22 mouse cellular contexts compared by ENCODE assay signal in the genomic region with DNA sequence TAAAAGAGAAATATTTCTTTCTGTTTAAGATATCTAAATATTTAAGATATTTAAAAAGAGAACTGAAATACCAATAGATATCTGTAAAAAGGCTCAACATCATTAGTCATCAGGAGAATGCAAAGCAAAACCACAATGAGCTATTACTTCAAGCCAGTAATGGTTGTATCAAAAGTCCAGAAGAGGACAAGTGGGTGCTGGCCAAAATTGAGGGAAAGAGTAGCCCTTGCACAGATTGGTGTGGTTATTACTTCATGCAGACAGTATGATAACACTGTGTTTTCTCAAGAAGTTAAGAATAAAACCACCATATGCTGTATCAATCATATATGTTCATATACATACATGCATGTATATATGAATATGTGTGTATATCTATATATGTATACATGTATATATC.
"Had no signal": no experiment of that assay in that cellular context is flagged by ENCODE, and none has a peak within 500 bp of the region (broad histone marks: within the 10 kb centered on the region; RNA-seq: fewer than 3 reads in every experiment).

No protein-coding gene starts in this region.

- H3K4me2 ChIP-seq: heart, embryonic 12.5 days; hindbrain, embryonic 12.5 days; hindbrain, embryonic 14.5 days; intestine, embryonic 15.5 days; limb, embryonic 13.5 days; limb, embryonic 15.5 days; liver, embryonic 12.5 days had no signal

- H3K4me3 ChIP-seq: gastrocnemius, adult 2 months; heart, embryonic 10.5 days; heart, embryonic 12.5 days; hindbrain, embryonic 10.5 days; hindbrain, embryonic 12.5 days; intestine, embryonic 15.5 days; limb, embryonic 13.5 days; limb, embryonic 15.5 days; liver, embryonic 12.5 days had no signal

- DNase-seq: gastrocnemius, adult 2 months; gastrocnemius, postnatal 10 days; gastrocnemius, postnatal 25 days; heart, adult 18-20 months; heart, postnatal 10 days; heart, postnatal 4 days; kidney, adult 18-20 months; kidney, adult 8-10 months; kidney, postnatal 14 days; kidney, postnatal 36 days; layer of hippocampus, adult 9-11 months; layer of hippocampus, postnatal 36 days; left cerebral cortex, postnatal 4 days had no signal

- H3K27me3 ChIP-seq: heart, embryonic 12.5 days; hindbrain, embryonic 12.5 days; intestine, embryonic 15.5 days; limb, embryonic 13.5 days; limb, embryonic 15.5 days; liver, embryonic 12.5 days had no signal

- H3K36me3 ChIP-seq: heart, embryonic 10.5 days; hindbrain, embryonic 12.5 days; intestine, embryonic 15.5 days; liver, embryonic 12.5 days had no signal
